Mouse (Mus musculus): ENCODE measurements at regions not wholly inside any gene's neighbourhood (a gene's known extent, or its start where the extent isn't known, plus 50 kb on each side); places are given as distances from the start of the nearest gene placed in this dataset.

DNA sequence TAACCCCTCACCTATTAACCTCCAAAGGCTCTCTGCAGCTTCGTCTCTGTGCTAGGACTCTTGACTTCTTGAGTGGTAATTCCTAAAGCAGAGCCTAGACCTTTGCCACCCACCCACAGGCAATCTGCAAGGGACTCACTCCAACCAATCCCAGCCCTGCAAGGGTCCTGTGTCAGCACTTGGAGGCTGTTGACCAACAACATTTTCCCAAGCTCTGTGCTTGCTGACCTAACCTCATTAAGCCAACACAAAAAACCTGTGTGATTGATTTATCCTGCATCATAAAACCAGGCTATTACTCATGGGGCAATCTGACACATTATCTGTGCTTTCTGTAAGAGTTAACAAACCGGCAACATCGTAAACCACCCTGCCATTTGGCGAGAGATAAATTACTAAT is 61.4 kb upstream of the Sox9 start:
- no peak overlapping the region for H3K9ac ChIP-seq (replicated peaks; ENCODE audit: low read length)
- H3K9me3 ChIP-seq (ENCODE audit: low read length): peaks cover 5% of the 10 kb centered on the region; the same call in 1 of the 2 replicates
- no peak for ATAC-seq (ENCODE audit: low FRiP score, low TSS enrichment)
- H3K27ac ChIP-seq (ENCODE audit: low read length): no peak overlapping the region
- 42% methylated on average over 4 of the region's 4 CpGs for WGBS
- H3K4me1 ChIP-seq (ENCODE audit: insufficient read depth, low read length): no peaks in the 10 kb centered on the region
- H3K4me3 ChIP-seq (ENCODE audit: low read length): no peak overlapping the region
- H3K27me3 ChIP-seq (ENCODE audit: insufficient read depth, low read length): no peaks in the 10 kb centered on the region
- H3K36me3 ChIP-seq (ENCODE audit: insufficient read depth, low read length): no peaks in the 10 kb centered on the region
- no peak overlapping the region for H3K4me2 ChIP-seq (replicated peaks; ENCODE audit: low read depth, low read length)

DNA sequence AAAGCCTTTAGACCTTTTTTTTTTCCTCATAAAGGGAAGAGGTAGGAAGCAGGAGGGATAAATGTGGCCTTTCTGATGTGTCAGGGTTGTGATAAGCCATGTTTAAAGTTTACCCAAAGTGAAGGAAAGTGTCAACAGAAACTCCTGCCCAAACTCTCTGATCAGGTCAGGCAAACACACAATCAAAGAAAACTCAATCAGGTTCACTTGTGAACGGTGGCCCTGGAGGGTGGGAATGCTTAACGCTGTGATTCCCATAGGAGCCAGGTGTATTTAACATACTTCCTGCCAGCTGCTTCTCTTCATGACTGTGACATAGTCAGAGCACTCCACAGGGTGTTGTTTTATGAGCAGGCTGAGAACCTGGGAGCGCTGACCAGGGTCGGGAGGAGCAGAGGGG is 59.1 kb upstream of the Sox9 start:
- 20% methylated on average over 4 of the region's 4 CpGs for WGBS
- H3K27me3 ChIP-seq (ENCODE audit: insufficient read depth, low read length): no peaks in the 10 kb centered on the region
- no peak overlapping the region for H3K27ac ChIP-seq (ENCODE audit: low read length)
- no peak overlapping the region for H3K9ac ChIP-seq (replicated peaks; ENCODE audit: low read length)
- ATAC-seq (ENCODE audit: low FRiP score, low TSS enrichment): no peak
- H3K9me3 ChIP-seq (ENCODE audit: low read length): peaks cover 4% of the 10 kb centered on the region; the same call in 1 of the 2 replicates
- H3K4me2 ChIP-seq (replicated peaks; ENCODE audit: low read depth, low read length): no peak overlapping the region
- no peaks in the 10 kb centered on the region for H3K4me1 ChIP-seq (ENCODE audit: insufficient read depth, low read length)
- no peak overlapping the region for H3K4me3 ChIP-seq (ENCODE audit: low read length)
- H3K36me3 ChIP-seq (ENCODE audit: insufficient read depth, low read length): no peaks in the 10 kb centered on the region

DNA sequence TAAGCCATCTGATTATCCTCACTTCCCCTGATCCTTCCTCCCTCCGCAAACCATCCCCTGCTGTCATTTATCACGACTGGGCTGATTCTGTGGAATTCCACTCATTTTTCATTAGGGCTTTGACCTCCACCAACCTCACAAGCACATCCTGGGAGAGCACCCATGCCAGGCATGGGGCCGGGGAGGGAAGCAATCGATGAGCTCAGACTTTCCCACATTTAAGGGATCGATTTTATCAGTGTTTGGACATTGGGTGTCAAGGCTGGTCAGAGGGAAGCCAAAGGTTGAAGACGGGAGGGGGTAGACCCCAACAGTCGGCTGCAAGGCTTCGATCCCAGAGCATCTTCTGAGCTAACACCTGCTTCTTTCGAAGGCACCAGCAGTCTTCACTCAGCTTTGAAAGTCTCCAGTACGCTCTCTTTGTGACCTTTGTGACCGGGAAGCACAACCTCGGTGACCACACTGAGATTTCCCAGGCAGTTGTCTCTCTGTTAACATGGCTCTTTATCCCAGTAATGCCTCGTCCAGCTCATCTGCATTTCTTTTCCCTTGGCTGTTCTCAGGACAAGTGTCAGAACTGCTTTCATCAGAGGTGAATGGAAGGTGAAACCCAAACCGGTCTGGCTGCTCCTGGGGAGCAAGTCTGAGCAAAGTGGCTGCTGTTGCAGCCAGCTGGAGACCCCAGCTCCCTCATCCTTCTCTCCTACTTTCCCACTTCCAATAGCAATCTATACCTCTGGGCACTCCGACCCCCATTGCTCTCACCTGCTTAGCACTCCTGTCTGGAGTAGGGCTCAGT is 53.7 kb upstream of the Sox9 start:
- Histone ChIP-seq H3K4me1 (ENCODE audit: insufficient read depth, low read length) (no peaks in the 10 kb centered on the region), H3K4me2 (replicated peaks; ENCODE audit: low read depth, low read length) (no peak overlapping the region), H3K9me3 (ENCODE audit: low read length) (no peaks in the 10 kb centered on the region), H3K4me3 (ENCODE audit: low read length) (no peak overlapping the region), H3K36me3 (ENCODE audit: insufficient read depth, low read length) (no peaks in the 10 kb centered on the region), H3K27ac (ENCODE audit: low read length) (no peak overlapping the region), H3K9ac (replicated peaks; ENCODE audit: low read length) (no peak overlapping the region), H3K27me3 (ENCODE audit: insufficient read depth, low read length) (no peaks in the 10 kb centered on the region)
- 42% methylated on average over 15 of the region's 15 CpGs for WGBS
- no peak for ATAC-seq (ENCODE audit: low FRiP score, low TSS enrichment)
